Mouse (Mus musculus): ENCODE results near the gene Mpp4.

DNA sequence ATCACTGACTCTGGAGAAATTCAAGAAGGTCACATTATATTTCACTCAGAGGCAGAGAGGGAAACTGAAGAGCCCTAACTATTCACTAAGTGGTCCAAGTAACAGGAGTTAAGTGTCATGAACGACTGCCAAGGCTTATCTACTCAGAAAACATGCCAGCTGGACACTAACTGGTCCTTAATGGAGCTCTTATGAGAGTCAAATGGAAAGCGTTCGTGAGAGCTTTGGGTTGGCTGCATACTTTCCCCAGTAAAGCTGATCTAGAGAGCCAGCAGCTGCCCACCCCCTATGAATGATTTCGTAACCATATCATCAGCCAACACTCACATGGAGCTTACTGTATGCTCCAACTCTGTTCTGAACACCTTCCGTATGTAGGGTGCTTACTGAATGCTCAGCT lies 28.8 kb downstream of the Mpp4 start:
- no peak for TF ChIP-seq CTCF (IDR thresholded peaks at IDR 0.05; ENCODE audit: low read depth, low read length)
- no peak for TF ChIP-seq POLR2A (IDR thresholded peaks at IDR 0.05; ENCODE audit: borderline replicate concordance, low read depth, low read length)

Data from bone marrow macrophage, adult 2 months (primary cell).